Mouse (Mus musculus) right cerebral cortex, postnatal 14 days (tissue): ENCODE data around the gene Pdcd1lg2.

Source experiments
- DNase-seq: peaks from one replicate; pipeline ENCODE4 v3.0.0; 2022

Gene Pdcd1lg2

GRCm38 (mm10) chr19:29501507-29501906, 90.8 kb downstream of the Pdcd1lg2 start:
- peak; percentile 83 for DNase-seq

DNA sequence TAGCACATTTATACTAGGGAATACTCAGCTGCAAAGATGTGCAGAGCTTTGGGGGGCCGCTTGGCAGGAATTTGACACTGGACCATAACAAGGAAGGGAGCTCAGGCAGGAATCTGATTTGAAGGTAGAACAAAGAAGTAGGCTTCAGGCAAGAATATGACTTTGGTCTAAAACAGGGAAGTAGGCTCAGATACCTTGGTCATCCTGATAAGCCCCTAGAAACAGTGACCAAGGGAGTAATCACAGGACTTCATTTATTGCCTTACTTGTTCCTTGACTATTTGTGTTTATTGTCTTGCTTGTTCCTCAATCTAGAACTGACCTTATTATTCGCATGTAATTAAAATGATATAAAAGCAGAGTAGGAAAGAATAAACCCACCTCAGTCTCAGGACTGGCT, 93.4 kb downstream of the Pdcd1lg2 start:
- no peak for DNase-seq

GRCm38 (mm10) chr19:29505617-29506016, 94.9 kb downstream of the Pdcd1lg2 start:
- DNase-seq = no peak

DNA sequence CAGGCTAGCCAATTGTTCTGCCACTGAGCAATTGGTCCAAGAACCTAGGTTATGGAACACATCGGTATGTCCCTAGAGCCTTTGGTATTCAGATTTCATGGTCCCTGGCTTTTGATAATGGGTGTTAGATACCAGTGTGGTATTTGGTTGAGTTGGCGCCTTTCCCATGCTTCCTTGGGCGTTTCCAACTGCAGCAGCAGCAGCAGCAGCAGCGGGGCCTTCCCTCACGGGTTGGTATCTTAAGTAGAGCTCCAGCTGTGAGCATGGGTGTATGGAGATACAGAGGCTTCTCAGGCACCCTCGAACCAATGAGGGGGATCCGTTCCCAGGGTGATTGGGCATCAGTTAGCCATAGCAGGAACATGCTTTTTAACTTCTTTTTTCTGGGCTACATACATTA, 97.5 kb downstream of the Pdcd1lg2 start:
- DNase-seq = no peak

GRCm38 (mm10) chr19:29509857-29510256, 99.1 kb downstream of the Pdcd1lg2 start:
- DNase-seq = no peak

DNA sequence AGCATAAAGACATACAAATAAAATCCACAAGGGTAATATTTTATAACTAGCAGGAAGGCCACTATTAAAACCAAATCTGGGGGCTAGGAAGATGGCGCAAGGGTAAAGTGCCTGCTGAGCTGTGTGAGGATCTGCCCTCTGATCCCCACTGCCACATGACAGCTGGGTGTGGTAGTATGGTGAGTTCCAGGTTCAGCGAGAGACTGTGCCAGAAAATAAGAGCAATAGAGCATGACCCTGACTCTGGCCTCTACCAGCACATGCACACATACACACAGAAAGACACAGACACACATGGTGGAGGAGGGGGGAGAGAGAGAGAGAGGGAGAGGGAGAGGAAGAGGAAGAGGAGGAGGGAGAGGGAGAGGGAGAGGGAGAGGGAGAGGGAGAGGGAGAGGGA, 101.1 kb downstream of the Pdcd1lg2 start:
- DNase-seq = no peak

DNA sequence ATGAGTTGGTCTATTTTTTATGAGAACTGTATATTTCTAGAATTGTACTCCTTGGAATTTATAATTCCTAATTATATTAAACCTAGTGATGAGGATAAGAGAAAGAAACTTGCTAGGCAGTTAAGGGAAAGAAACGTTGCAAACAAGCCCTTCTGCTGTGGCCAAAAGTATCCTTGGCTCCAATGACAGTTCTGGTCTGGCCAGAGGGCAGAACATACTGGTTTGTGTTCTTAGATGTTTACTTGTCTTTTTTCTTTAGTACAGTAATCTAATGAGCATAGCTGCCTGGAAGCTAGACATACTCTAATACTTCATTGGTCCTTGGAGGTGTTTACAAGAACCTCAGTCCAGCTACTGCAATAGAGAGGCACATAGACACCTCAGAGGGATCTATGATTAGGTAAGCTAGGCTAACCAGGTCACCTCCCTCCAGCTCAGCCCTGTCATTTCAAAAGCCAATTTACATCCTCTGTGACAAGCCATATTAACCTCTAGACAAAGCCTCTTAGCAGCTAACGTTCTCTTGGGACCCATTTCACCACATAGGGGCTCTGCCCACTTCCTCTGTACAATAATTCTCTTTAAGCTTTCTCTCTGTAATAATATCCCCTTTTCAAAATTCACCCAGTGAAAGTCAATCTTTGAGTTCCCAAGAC, 102.5 kb downstream of the Pdcd1lg2 start:
- no peak for DNase-seq

DNA sequence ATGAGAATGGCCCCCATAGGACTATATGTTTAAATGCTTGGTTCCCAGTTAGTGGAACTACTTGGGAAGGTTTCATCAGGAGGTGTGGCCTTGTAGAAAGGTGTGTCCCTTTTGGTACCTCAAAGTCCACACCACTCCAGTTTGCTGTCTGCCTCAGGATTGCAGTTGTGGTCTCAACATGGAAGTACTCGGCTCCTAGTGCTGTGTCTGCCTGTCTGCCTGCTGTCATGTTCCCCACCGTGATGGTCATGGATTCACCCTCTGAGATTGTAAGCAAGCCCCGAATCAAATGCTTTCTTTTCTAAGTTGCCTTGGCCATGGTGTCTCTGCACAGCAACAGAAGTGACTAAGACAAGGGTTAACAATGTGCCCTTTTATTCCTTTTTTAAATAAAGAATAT, 103.4 kb downstream of the Pdcd1lg2 start:
- no peak for DNase-seq

GRCm38 (mm10) chr19:29515386-29515785, 104.7 kb downstream of the Pdcd1lg2 start:
- no peak for DNase-seq

- no peak for DNase-seq
Observed at GRCm38 (mm10) chr19:29515991-29516390, 105.3 kb downstream of the Pdcd1lg2 start.

GRCm38 (mm10) chr19:29518409-29518808, 107.7 kb downstream of the Pdcd1lg2 start:
- DNase-seq = no peak

- no peak for DNase-seq
Observed at GRCm38 (mm10) chr19:29518922-29519321, 108.2 kb downstream of the Pdcd1lg2 start.
